Mouse (Mus musculus): Measurements from ENCODE around the gene Atp6v1fnb. TPM values are rescaled to one million over a fixed set of nuclear protein-coding genes. Genes with fewer than 3 reads are reported as not detected.
A peak's percentile ranks its signal among the peaks of the same experiment; 100 is the strongest.

Gene Atp6v1fnb
- polyA plus RNA-seq, 1 experiment from 2014 or later, result 0.34 TPM

- Histone ChIP-seq H3K4me3 (peak overlapping the region; percentile 51), H3K36me3 (peaks cover 26% of the 10 kb centered on the region), H3K27me3 (ENCODE audit: low read depth, poor library complexity, severe bottlenecking) (peaks cover 13% of the 10 kb centered on the region; the same call in 1 of the 2 replicates), H3K27ac (peak overlapping the region; percentile 76), H3K4me1 (peaks cover 24% of the 10 kb centered on the region), H3K9me3 (replicated peaks) (no peaks in the 10 kb centered on the region)
- 3% methylated on average over 33 of the region's 33 CpGs for WGBS
- peak; percentile 85 for DNase-seq (ENCODE audit: low spot score)
Observed at GRCm38 (mm10) chr6:29473941-29474691, 2.9 kb downstream of the Atp6v1fnb start.

- H3K4me1 ChIP-seq, result peaks cover 24% of the 10 kb centered on the region
- no peak overlapping the region for H3K27ac ChIP-seq
- H3K4me3 ChIP-seq, result no peak overlapping the region
- WGBS, result 64% methylated on average over 2 of the region's 2 CpGs
- peaks cover 25% of the 10 kb centered on the region for H3K36me3 ChIP-seq
- H3K9me3 ChIP-seq (replicated peaks), result no peaks in the 10 kb centered on the region
- peaks cover 13% of the 10 kb centered on the region; the same call in 1 of the 2 replicates for H3K27me3 ChIP-seq (ENCODE audit: low read depth, poor library complexity, severe bottlenecking)
- no peak for DNase-seq (ENCODE audit: low spot score)
Observed at GRCm38 (mm10) chr6:29474736-29475135, 3.5 kb downstream of the Atp6v1fnb start.

GRCm38 (mm10) chr6:29482691-29483090 is 11.5 kb downstream of the Atp6v1fnb start:
- H3K9me3 ChIP-seq (replicated peaks), result no peaks in the 10 kb centered on the region
- no peak overlapping the region for H3K27ac ChIP-seq
- H3K36me3 ChIP-seq, result peaks cover 43% of the 10 kb centered on the region
- no peak overlapping the region for H3K4me3 ChIP-seq
- peaks cover 27% of the 10 kb centered on the region for H3K4me1 ChIP-seq
- WGBS, result 95% methylated on average over 13 of the region's 13 CpGs
- no peak for DNase-seq (ENCODE audit: low spot score)
- peaks cover 8% of the 10 kb centered on the region; the same call in 1 of the 2 replicates for H3K27me3 ChIP-seq (ENCODE audit: low read depth, poor library complexity, severe bottlenecking)

GRCm38 (mm10) chr6:29484716-29485559 is 13.7 kb downstream of the Atp6v1fnb start:
- H3K36me3 ChIP-seq, result peaks cover 60% of the 10 kb centered on the region
- peak overlapping the region; percentile 21; the same call in 1 of the 2 replicates for H3K27ac ChIP-seq
- no peaks in the 10 kb centered on the region for H3K9me3 ChIP-seq (replicated peaks)
- WGBS, result 8% methylated on average over 26 of the region's 26 CpGs
- H3K27me3 ChIP-seq (ENCODE audit: low read depth, poor library complexity, severe bottlenecking), result peaks cover 3% of the 10 kb centered on the region; the same call in 1 of the 2 replicates
- DNase-seq (ENCODE audit: low spot score), result peak; percentile 93
- peaks cover 23% of the 10 kb centered on the region for H3K4me1 ChIP-seq
- peak overlapping the region; percentile 43 for H3K4me3 ChIP-seq

GRCm38 (mm10) chr6:29485951-29486350 is 14.7 kb downstream of the Atp6v1fnb start:
- 49% methylated on average over 2 of the region's 2 CpGs for WGBS

GRCm38 (mm10) chr6:29494101-29494500 is 22.9 kb downstream of the Atp6v1fnb start:
- H3K27me3 ChIP-seq (ENCODE audit: low read depth, poor library complexity, severe bottlenecking), result peaks cover 32% of the 10 kb centered on the region
- peaks cover 87% of the 10 kb centered on the region for H3K36me3 ChIP-seq
- no peaks in the 10 kb centered on the region for H3K9me3 ChIP-seq (replicated peaks)
- no peak for DNase-seq (ENCODE audit: low spot score)
- WGBS, result 88% methylated on average over 4 of the region's 4 CpGs
- no peak overlapping the region for H3K27ac ChIP-seq
- no peak overlapping the region for H3K4me3 ChIP-seq
- peaks cover 14% of the 10 kb centered on the region for H3K4me1 ChIP-seq

More at GRCm38 (mm10) chr6:29485951-29486350, 14.7 kb downstream of the Atp6v1fnb start:
- no peak overlapping the region for H3K4me3 ChIP-seq
- H3K9me3 ChIP-seq (replicated peaks), result no peaks in the 10 kb centered on the region
- DNase-seq (ENCODE audit: low spot score), result no peak
- no peak overlapping the region for H3K27ac ChIP-seq
- H3K4me1 ChIP-seq, result peaks cover 23% of the 10 kb centered on the region
- H3K36me3 ChIP-seq, result peaks cover 70% of the 10 kb centered on the region
- peaks cover 3% of the 10 kb centered on the region; the same call in 1 of the 2 replicates for H3K27me3 ChIP-seq (ENCODE audit: low read depth, poor library complexity, severe bottlenecking)

- no peak overlapping the region for H3K27ac ChIP-seq
- peaks cover 32% of the 10 kb centered on the region for H3K27me3 ChIP-seq (ENCODE audit: low read depth, poor library complexity, severe bottlenecking)
- DNase-seq (ENCODE audit: low spot score), result no peak
- no peaks in the 10 kb centered on the region for H3K9me3 ChIP-seq (replicated peaks)
- WGBS, result 25% methylated on average over 25 of the region's 25 CpGs
- no peak overlapping the region for H3K4me3 ChIP-seq
- H3K4me1 ChIP-seq, result peaks cover 14% of the 10 kb centered on the region
- peaks cover 88% of the 10 kb centered on the region for H3K36me3 ChIP-seq
Observed at GRCm38 (mm10) chr6:29496270-29496669, 25.0 kb downstream of the Atp6v1fnb start.

- Histone ChIP-seq H3K4me1 (peaks cover 14% of the 10 kb centered on the region), H3K27me3 (ENCODE audit: low read depth, poor library complexity, severe bottlenecking) (peaks cover 32% of the 10 kb centered on the region), H3K9me3 (replicated peaks) (no peaks in the 10 kb centered on the region), H3K27ac (no peak overlapping the region), H3K4me3 (no peak overlapping the region), H3K36me3 (peaks cover 88% of the 10 kb centered on the region)
- DNase-seq (ENCODE audit: low spot score), result no peak
- WGBS, result 52% methylated on average over 2 of the region's 2 CpGs
Observed at GRCm38 (mm10) chr6:29497791-29498190, 26.6 kb downstream of the Atp6v1fnb start.

GRCm38 (mm10) chr6:29500177-29500576 is 28.9 kb downstream of the Atp6v1fnb start:
- 93% methylated on average over 7 of the region's 7 CpGs for WGBS
- H3K27me3 ChIP-seq (ENCODE audit: low read depth, poor library complexity, severe bottlenecking), result peaks cover 32% of the 10 kb centered on the region
- H3K36me3 ChIP-seq, result peaks cover 94% of the 10 kb centered on the region
- no peak for DNase-seq (ENCODE audit: low spot score)
- H3K4me3 ChIP-seq, result no peak overlapping the region
- no peaks in the 10 kb centered on the region for H3K9me3 ChIP-seq (replicated peaks)
- no peak overlapping the region for H3K27ac ChIP-seq
- peaks cover 14% of the 10 kb centered on the region for H3K4me1 ChIP-seq

GRCm38 (mm10) chr6:29500810-29501209 is 29.6 kb downstream of the Atp6v1fnb start:
- no peak for DNase-seq (ENCODE audit: low spot score)
- Histone ChIP-seq H3K4me3 (no peak overlapping the region), H3K4me1 (peaks cover 19% of the 10 kb centered on the region), H3K27me3 (ENCODE audit: low read depth, poor library complexity, severe bottlenecking) (peaks cover 27% of the 10 kb centered on the region), H3K27ac (no peak overlapping the region), H3K9me3 (replicated peaks) (no peaks in the 10 kb centered on the region), H3K36me3 (peaks cover 94% of the 10 kb centered on the region)
- 89% methylated on average over 6 of the region's 6 CpGs for WGBS

- Histone ChIP-seq H3K4me1 (peaks cover 21% of the 10 kb centered on the region), H3K36me3 (peaks cover 87% of the 10 kb centered on the region)
- 91% methylated on average over 1 of the region's 1 CpGs for WGBS
Observed at GRCm38 (mm10) chr6:29501599-29501998, 30.4 kb downstream of the Atp6v1fnb start.

GRCm38 (mm10) chr6:29505493-29505892 is 34.3 kb downstream of the Atp6v1fnb start:
- H3K4me3 ChIP-seq, result no peak overlapping the region
- no peaks in the 10 kb centered on the region for H3K9me3 ChIP-seq (replicated peaks)
- peaks cover 50% of the 10 kb centered on the region for H3K36me3 ChIP-seq
- 0 out of 2 replicates have a peak overlapping the region, but pooled peaks have one; percentile 97 for H3K27ac ChIP-seq
- H3K4me1 ChIP-seq, result peaks cover 51% of the 10 kb centered on the region
- 88% methylated on average over 5 of the region's 5 CpGs for WGBS
- no peak for DNase-seq (ENCODE audit: low spot score)
- H3K27me3 ChIP-seq (ENCODE audit: low read depth, poor library complexity, severe bottlenecking), result no peaks in the 10 kb centered on the region

More at GRCm38 (mm10) chr6:29501599-29501998, 30.4 kb downstream of the Atp6v1fnb start:
- no peak overlapping the region for H3K4me3 ChIP-seq
- no peak for DNase-seq (ENCODE audit: low spot score)
- H3K27me3 ChIP-seq (ENCODE audit: low read depth, poor library complexity, severe bottlenecking), result peaks cover 19% of the 10 kb centered on the region
- no peaks in the 10 kb centered on the region for H3K9me3 ChIP-seq (replicated peaks)
- no peak overlapping the region for H3K27ac ChIP-seq

- Histone ChIP-seq H3K27ac (peak overlapping the region; percentile 97), H3K27me3 (ENCODE audit: low read depth, poor library complexity, severe bottlenecking) (no peaks in the 10 kb centered on the region), H3K4me3 (peak overlapping the region; percentile 80), H3K36me3 (peaks cover 36% of the 10 kb centered on the region), H3K9me3 (replicated peaks) (no peaks in the 10 kb centered on the region), H3K4me1 (peaks cover 62% of the 10 kb centered on the region)
- 20% methylated on average over 8 of the region's 8 CpGs for WGBS
- no peak for DNase-seq (ENCODE audit: low spot score)
Observed at GRCm38 (mm10) chr6:29506834-29507233, 35.6 kb downstream of the Atp6v1fnb start.
